Mouse (Mus musculus): Measurements from ENCODE around the gene Gm15155. TPM values are rescaled to one million over a fixed set of nuclear protein-coding genes. Genes with fewer than 3 reads are reported as not detected.
"Not testable (repeated sequence)": the region's sequence is repeated elsewhere in the genome, so short reads cannot be mapped to it uniquely, and the experiment has no call there.

Gm15155 gene
- polyA plus RNA-seq, 1 experiment = not detected

GRCm38 (mm10) chrX:155728387-155728786 lies 103.8 kb downstream of the Gm15155 start:
- TF ChIP-seq TAL1 (IDR thresholded peaks at IDR 0.05; ENCODE audit: low read length) = no peak
- no peak for TF ChIP-seq GATA1 (IDR thresholded peaks at IDR 0.05; ENCODE audit: low read length)
- no peaks in the 10 kb centered on the region for H3K27me3 ChIP-seq (ENCODE audit: control insufficient read depth)
- no peaks in the 10 kb centered on the region for H3K4me1 ChIP-seq (ENCODE audit: control insufficient read depth)
- no peaks in the 10 kb centered on the region for H3K9me3 ChIP-seq (ENCODE audit: control insufficient read depth, low read length)
- H3K4me3 ChIP-seq (replicated peaks) = no peak overlapping the region
- H3K36me3 ChIP-seq (ENCODE audit: control insufficient read depth) = no peaks in the 10 kb centered on the region

GRCm38 (mm10) chrX:155888118-155888517 lies 263.6 kb downstream of the Gm15155 start:
- Histone ChIP-seq H3K27me3 (ENCODE audit: control insufficient read depth) (no peaks in the 10 kb centered on the region), H3K9me3 (ENCODE audit: control insufficient read depth, low read length) (no peaks in the 10 kb centered on the region), H3K36me3 (ENCODE audit: control insufficient read depth) (no peaks in the 10 kb centered on the region), H3K4me3 (replicated peaks) (no peak overlapping the region), H3K4me1 (ENCODE audit: control insufficient read depth) (no peaks in the 10 kb centered on the region)
- TF ChIP-seq GATA1 (IDR thresholded peaks at IDR 0.05; ENCODE audit: low read length) = no peak
- TF ChIP-seq TAL1 (IDR thresholded peaks at IDR 0.05; ENCODE audit: low read length) = no peak

- Histone ChIP-seq H3K4me1 (ENCODE audit: control insufficient read depth) (no peaks in the 10 kb centered on the region), H3K36me3 (ENCODE audit: control insufficient read depth) (no peaks in the 10 kb centered on the region), H3K27me3 (ENCODE audit: control insufficient read depth) (no peaks in the 10 kb centered on the region), H3K4me3 (replicated peaks) (no peak overlapping the region), H3K9me3 (ENCODE audit: control insufficient read depth, low read length) (no peaks in the 10 kb centered on the region)
- TF ChIP-seq GATA1 (IDR thresholded peaks at IDR 0.05; ENCODE audit: low read length) (no peak), TAL1 (IDR thresholded peaks at IDR 0.05; ENCODE audit: low read length) (no peak)
Measured at GRCm38 (mm10) chrX:155900040-155900439, 275.5 kb downstream of the Gm15155 start.

- Histone ChIP-seq H3K4me3 (replicated peaks) (no peak overlapping the region), H3K27me3 (ENCODE audit: control insufficient read depth) (no peaks in the 10 kb centered on the region), H3K4me1 (ENCODE audit: control insufficient read depth) (no peaks in the 10 kb centered on the region), H3K36me3 (ENCODE audit: control insufficient read depth) (no peaks in the 10 kb centered on the region), H3K9me3 (ENCODE audit: control insufficient read depth, low read length) (no peaks in the 10 kb centered on the region)
- TF ChIP-seq GATA1 (IDR thresholded peaks at IDR 0.05; ENCODE audit: low read length) (no peak), TAL1 (IDR thresholded peaks at IDR 0.05; ENCODE audit: low read length) (no peak)
Measured at GRCm38 (mm10) chrX:155901742-155902141, 277.2 kb downstream of the Gm15155 start.

DNA sequence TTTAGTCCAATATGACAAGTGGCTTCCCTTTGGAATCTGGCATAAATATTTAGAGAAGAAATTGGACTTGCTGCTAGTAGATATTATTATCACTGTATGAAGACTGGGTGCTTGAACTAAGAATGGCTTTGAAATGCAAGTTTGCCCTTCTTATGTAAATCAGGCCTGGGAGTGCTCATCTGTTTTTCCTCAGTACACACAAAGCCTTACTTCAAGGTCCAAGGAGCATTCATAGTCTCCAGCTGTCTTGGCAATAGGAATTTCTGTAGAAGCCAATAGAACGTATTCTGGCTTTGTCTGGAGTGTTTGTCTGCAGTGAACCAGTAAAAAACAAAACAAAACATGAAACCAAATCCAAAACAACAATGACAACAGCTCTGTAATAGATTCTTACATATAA lies 278.6 kb downstream of the Gm15155 start:
- Histone ChIP-seq H3K4me3 (replicated peaks) (no peak overlapping the region), H3K36me3 (ENCODE audit: control insufficient read depth) (no peaks in the 10 kb centered on the region), H3K27me3 (ENCODE audit: control insufficient read depth) (no peaks in the 10 kb centered on the region), H3K4me1 (ENCODE audit: control insufficient read depth) (no peaks in the 10 kb centered on the region), H3K9me3 (ENCODE audit: control insufficient read depth, low read length) (no peaks in the 10 kb centered on the region)
- TF ChIP-seq TAL1 (IDR thresholded peaks at IDR 0.05; ENCODE audit: low read length) (no peak), GATA1 (IDR thresholded peaks at IDR 0.05; ENCODE audit: low read length) (no peak)

- no peaks in the 10 kb centered on the region for H3K36me3 ChIP-seq (ENCODE audit: control insufficient read depth)
- no peaks in the 10 kb centered on the region for H3K27me3 ChIP-seq (ENCODE audit: control insufficient read depth)
- peaks cover 3% of the 10 kb centered on the region; the same call in 1 of the 2 replicates for H3K9me3 ChIP-seq (ENCODE audit: control insufficient read depth, low read length)
- TF ChIP-seq TAL1 (IDR thresholded peaks at IDR 0.05; ENCODE audit: low read length) (no peak), GATA1 (IDR thresholded peaks at IDR 0.05; ENCODE audit: low read length) (no peak)
- no peaks in the 10 kb centered on the region for H3K4me1 ChIP-seq (ENCODE audit: control insufficient read depth)
- H3K4me3 ChIP-seq (replicated peaks) = no peak overlapping the region
Measured at GRCm38 (mm10) chrX:156009756-156010155, 385.2 kb downstream of the Gm15155 start.

- Histone ChIP-seq H3K4me3 (replicated peaks) (no peak overlapping the region), H3K36me3 (ENCODE audit: control insufficient read depth) (no peaks in the 10 kb centered on the region), H3K4me1 (ENCODE audit: control insufficient read depth) (no peaks in the 10 kb centered on the region), H3K27me3 (ENCODE audit: control insufficient read depth) (no peaks in the 10 kb centered on the region), H3K9me3 (ENCODE audit: control insufficient read depth, low read length) (no peaks in the 10 kb centered on the region)
- TF ChIP-seq TAL1 (IDR thresholded peaks at IDR 0.05; ENCODE audit: low read length) (no peak), GATA1 (IDR thresholded peaks at IDR 0.05; ENCODE audit: low read length) (no peak)
Measured at GRCm38 (mm10) chrX:156155776-156156175, 531.2 kb downstream of the Gm15155 start.

DNA sequence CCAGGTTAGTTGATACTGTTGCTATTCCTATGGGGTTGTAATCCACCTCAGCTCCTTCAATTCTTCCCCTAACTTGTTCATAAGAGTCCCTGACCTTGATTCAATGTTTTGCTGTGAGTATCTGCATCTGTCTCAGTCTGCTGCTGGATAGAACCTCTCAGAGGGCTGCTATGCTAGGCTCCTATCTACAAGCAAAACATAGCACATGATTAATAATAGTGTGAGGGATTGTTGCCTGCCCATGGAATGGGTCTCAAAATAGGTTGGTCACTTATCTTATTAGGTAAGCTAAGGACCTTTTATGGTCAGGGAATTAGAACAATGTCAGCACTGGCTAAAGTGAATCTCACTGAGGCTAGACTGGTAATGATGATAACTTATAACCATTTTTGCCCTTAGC lies 547.0 kb downstream of the Gm15155 start:
- no peak overlapping the region for H3K4me3 ChIP-seq (replicated peaks)
- no peaks in the 10 kb centered on the region for H3K27me3 ChIP-seq (ENCODE audit: control insufficient read depth)
- no peaks in the 10 kb centered on the region for H3K4me1 ChIP-seq (ENCODE audit: control insufficient read depth)
- H3K9me3 ChIP-seq (ENCODE audit: control insufficient read depth, low read length) = peaks cover 2% of the 10 kb centered on the region; the same call in 1 of the 2 replicates
- no peak for TF ChIP-seq GATA1 (IDR thresholded peaks at IDR 0.05; ENCODE audit: low read length)
- no peak for TF ChIP-seq TAL1 (IDR thresholded peaks at IDR 0.05; ENCODE audit: low read length)
- H3K36me3 ChIP-seq (ENCODE audit: control insufficient read depth) = no peaks in the 10 kb centered on the region

DNA sequence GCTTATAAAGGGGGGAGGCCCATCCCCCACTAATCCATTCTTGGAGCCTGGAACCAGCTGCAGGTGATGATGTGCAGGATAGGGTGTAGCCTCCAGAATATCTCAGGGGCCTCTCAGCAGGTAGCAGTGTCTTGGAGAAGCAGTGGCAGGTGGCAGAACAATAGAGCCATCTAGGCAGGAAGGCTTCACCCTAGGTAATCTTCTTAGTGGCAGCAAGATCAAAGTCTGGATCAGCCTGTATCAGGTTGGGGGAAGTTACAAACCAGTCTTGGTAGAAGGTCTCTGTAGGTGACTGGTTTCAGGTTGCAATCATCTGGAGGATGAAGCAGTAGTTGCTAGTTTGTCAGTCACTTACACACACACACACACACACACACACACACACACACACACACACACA lies 679.3 kb downstream of the Gm15155 start:
- not testable (repeated sequence) for H3K27me3 ChIP-seq (ENCODE audit: control insufficient read depth); H3K36me3 ChIP-seq (ENCODE audit: control insufficient read depth)

More for the DNA sequence above, 679.3 kb downstream of the Gm15155 start:
- not testable (repeated sequence) for H3K4me1 ChIP-seq (ENCODE audit: control insufficient read depth); H3K9me3 ChIP-seq (ENCODE audit: control insufficient read depth, low read length); H3K4me3 ChIP-seq (replicated peaks)

Other genes with a start within 250 kb of the Gm15155 start
- not detected in 2 replicates for gene Ptchd1, start 927 bp upstream of the Gm15155 start, polyA plus RNA-seq (2012)

Measured in erythroblast, embryonic 14.5 days (primary cell).